Mouse (Mus musculus): ENCODE data around the gene Spty2d1.
"Not testable (repeated sequence)": the region's sequence is repeated elsewhere in the genome, so short reads cannot be mapped to it uniquely, and the experiment has no call there.

Gene Spty2d1

DNA sequence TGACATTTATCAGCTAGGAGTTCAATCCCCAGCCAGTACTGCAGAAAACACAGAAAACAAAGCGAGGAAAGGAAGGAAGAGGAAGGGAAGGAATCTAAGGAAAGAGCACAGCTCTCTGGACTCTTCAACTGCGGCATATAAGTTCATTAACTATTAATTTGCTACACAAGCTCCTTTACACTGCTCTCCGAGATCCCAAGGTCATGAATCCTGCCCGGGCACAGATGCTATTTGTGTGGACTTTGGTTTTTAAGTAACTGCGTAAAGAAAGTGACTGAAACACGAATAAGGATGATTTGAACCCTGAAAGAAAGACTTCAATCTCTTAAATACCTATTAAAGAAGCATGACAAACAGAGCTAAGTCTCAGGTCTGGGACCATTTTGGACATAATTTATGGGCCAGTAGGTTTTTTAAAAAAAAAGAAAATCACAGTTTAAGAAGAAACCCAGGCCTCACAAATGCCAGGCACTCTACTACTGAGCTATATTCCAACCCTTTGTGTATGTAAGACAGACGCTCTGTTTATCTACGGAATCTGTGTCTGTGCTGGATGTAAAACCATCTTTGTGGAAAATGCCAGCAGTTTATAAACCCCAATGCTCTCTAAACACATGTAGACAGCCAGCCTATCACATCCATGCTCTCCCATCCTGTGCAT, 8.1 kb downstream of the Spty2d1 start:
- in situ Hi-C loops (cut with MboI; ENCODE audit: low pct_unique_long_range_greater_than_20kb in 1 of 2, low sequenced_read_pairs in 2 of 2, unreplicated experiment in 1 of 2): no loop called here

DNA sequence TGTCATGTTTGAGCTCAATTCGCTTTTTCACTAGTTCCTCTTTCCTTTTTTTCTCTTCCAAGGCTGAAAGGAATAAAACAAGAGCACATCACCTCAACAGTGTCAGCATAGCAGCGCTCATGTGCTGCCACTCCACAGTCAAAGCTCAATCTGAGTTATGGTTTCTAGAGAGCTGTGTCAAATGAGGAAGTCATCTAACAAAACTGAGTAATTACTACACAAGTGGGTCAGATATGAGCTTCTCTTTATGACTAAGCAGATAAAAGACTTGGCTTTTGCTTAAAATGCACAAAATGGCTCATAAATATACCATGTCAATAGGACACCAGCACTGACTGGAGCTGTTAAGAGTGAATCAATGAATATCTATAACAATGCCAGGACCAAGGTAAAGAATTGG, 9.3 kb downstream of the Spty2d1 start:
- in situ Hi-C loops (cut with MboI; ENCODE audit: low pct_unique_long_range_greater_than_20kb in 1 of 2, low sequenced_read_pairs in 2 of 2, unreplicated experiment in 1 of 2): no loop called here

DNA sequence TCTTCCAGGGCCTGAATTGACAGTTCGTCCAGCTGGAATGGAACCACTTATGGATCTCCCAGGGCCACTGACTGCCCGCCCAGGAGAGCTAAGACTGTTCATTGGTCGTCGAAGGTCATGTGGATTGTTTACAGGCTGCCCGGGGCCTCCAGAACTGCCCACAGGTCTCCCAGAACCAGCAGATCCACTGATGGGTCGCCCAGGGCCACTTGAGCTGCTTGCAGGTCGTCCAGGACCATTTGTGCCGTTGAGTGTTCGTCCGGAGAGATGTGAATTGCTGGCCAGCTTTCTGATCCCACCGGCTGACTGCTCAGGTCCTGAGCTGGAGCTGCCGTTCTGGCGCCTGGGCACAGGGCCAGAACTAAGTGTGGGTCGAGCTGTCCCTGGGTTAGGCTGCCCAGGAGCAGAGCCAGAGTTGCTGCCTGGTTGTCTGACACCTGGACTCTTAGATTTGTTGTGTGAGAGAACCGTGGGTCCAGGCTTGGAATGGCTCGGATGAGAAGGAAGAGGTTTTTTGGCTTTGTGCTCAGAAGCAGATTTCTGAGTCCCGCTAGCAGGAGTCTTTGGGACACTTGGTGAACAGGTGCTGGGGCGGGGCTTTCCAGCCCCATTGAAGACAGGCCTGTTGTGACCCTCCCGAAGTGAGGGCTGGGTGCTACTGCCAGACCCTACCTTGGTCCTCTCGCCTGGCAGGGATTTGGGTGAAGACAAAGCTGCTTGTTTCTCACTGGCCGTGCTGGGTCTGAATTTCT, 10.4 kb downstream of the Spty2d1 start:
- in situ Hi-C loops (cut with MboI; ENCODE audit: low pct_unique_long_range_greater_than_20kb in 1 of 2, low sequenced_read_pairs in 2 of 2, unreplicated experiment in 1 of 2): no loop called here

DNA sequence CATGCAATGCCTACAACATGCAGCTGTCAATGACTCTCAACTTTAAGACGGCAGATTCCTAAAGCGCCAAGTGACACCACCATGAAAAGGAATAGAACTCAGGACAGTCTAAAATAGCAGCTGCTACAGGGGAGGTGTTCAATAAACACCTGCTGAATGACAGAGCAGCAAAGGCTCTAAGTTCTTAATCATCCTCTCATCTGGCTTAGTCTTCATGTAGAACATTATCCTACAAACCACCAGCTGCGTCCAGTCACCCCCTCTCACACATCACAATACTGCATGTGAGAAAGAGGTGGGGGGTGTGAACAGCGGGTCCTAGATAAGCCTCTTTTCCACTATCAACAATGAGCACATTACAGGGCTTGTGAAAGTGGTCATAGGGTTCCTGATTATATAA, 11.2 kb downstream of the Spty2d1 start:
- in situ Hi-C loops (cut with MboI; ENCODE audit: low pct_unique_long_range_greater_than_20kb in 1 of 2, low sequenced_read_pairs in 2 of 2, unreplicated experiment in 1 of 2): no loop called here

DNA sequence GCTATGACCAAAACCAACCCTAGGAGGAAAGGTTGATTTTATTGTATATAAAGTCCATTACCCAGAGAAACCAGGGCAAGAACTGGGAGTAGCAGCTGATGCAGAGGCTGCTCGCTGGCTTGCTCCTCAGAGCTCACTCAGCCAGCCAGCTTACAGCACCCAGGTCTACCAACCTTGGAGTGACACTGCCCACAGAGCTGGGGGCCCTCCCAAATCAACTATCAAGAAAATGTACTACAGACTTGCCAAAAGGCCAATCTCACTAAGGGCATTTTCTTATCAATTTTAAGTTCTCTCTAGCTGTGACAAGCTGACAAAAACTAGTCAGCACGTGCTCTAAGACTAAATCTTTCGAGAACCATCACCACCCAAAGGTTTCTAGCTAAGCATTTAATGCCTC, 12.7 kb downstream of the Spty2d1 start:
- in situ Hi-C loops (cut with MboI; ENCODE audit: low pct_unique_long_range_greater_than_20kb in 1 of 2, low sequenced_read_pairs in 2 of 2, unreplicated experiment in 1 of 2): no loop called here

DNA sequence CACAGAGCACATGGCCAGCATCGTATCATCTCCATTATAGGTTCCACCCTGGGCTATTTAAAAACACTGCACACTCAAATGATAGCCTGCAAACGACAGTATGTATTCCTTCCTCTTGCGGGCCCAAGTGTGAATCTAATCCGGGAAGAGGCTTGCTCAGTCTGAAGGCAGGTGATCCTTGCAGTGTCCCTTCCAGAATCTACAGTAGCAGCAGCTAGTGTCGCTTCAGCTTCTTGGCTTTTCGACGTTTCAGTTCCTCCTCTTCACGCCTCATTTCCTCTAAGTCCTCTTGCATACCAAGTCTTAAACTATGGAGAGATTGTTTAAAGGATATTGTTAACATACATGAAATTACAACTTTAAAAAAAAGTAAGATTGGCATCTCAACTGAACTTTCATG, 15.1 kb downstream of the Spty2d1 start:
- in situ Hi-C loops (cut with MboI; ENCODE audit: low pct_unique_long_range_greater_than_20kb in 1 of 2, low sequenced_read_pairs in 2 of 2, unreplicated experiment in 1 of 2): no loop called here

DNA sequence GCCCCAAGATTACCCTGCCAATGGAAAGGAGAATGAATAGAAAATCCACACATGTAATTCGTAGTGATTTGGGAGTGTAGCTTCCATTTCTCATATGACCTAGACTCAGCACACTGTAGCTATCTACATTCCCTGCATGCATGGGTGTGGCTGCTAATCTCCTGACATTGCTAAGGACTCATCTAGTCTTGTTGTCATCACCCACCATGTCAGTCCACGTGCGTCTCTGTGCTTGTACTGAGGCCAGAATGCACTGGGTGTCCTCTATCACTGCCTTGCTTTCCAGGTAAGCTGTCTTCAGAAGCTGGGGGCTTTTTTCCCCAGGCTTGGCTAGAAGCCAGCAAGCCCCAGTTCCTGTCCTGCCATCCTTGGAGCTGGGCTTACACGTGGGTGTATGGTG, 18.8 kb downstream of the Spty2d1 start:
- in situ Hi-C loops (cut with MboI; ENCODE audit: low pct_unique_long_range_greater_than_20kb in 1 of 2, low sequenced_read_pairs in 2 of 2, unreplicated experiment in 1 of 2): not testable (repeated sequence)

DNA sequence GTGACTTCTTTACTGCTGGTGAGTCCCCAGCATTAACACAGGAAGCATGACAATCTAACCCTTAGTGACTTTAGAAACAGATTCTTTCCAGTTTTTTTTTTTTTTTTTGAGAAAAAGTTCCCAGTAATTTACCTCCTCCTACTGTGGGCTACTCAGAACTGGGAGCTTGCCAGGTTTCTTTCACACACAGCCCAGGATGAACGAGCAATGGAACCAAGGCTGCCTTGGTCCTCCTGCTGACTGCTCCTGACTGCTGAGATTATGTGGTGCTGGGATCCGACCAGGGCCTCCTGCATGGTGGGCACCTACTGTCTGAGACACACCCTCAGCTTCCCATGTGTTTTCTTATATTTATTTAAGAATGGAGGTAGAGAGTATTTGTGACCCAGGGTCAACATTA, 21.1 kb downstream of the Spty2d1 start:
- in situ Hi-C loops (cut with MboI; ENCODE audit: low pct_unique_long_range_greater_than_20kb in 1 of 2, low sequenced_read_pairs in 2 of 2, unreplicated experiment in 1 of 2): no loop called here

DNA sequence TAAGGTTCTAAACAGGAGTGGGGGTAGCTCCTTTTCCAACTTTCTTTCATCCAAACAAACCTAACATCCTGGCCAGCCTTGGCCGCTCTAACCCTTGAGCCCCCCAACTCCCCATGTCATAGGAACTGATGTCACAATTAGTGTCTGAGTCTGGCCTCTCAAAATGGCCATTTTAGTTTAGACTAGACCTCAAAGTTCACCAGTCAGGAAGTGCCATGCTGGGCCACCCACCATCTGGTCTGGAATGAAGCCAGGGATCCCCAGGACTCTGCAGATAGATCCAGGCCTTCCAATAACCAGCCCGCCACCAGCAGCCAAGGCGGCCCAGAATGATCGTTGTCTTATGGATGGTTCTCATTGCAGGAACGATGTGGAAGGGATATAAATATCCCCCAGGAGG, 21.6 kb downstream of the Spty2d1 start:
- in situ Hi-C loops (cut with MboI; ENCODE audit: low pct_unique_long_range_greater_than_20kb in 1 of 2, low sequenced_read_pairs in 2 of 2, unreplicated experiment in 1 of 2): no loop called here

DNA sequence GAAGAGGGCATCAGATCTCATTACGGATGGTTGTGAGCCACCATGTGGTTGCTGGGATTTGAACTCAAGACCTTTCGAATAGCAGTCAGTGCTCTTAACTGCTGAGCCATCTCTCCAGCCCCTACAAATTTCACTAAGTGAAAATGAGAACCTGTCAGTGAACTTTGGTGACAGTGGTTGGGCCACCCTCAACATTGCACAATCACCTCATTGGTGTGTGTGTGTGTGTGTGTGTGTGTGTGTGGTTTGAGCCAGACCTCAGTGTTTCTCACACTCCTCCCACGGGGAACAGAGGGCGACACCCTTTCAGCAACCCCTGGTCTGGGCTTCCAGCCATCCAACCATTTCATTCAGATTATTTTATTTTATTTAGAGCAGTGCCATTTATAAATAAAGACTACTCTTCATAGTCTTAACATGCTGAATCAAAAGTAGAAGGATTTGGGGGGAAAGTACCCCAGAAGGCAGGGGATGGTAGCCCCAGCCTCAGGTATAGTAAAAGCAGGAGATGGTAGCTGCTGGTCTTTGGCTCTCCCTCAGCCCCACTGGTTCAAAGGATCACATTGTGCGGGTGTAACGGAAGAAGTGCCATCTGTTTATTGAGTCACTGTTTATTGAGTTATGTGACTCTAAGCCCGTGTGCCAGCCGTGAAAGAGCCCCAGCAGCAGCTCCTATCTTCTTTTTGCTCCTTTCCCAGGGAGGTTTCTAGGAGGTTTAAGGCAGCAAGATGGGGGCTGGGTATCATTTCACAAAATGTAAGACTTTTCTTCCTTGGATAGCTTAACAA, 22.3 kb downstream of the Spty2d1 start:
- in situ Hi-C loops (cut with MboI; ENCODE audit: low pct_unique_long_range_greater_than_20kb in 1 of 2, low sequenced_read_pairs in 2 of 2, unreplicated experiment in 1 of 2): no loop called here

DNA sequence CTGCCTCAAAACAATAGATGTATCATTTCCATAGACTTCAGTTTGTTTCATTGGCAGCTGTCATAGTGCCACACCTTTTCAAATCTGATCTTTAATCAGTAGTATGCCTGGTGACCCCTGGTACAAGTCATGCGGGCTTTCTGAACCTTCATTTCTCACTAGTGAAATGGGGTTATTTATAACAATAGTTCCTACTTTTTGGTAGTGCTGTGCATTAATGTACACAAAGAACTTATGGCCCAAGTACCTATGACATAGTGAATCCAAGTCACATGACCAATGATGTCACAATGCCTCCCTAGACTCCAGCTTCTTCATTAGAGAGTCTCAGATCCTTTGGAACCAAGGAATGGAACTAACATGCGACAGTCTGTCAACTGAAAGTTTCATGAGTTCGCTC, 24.9 kb downstream of the Spty2d1 start, which contains the start of gene Gm9999:
Gene Gm9999, plus strand, starts transcription at position 301 of the 400 bp plus-strand sequence.
- in situ Hi-C loops (cut with MboI; ENCODE audit: low pct_unique_long_range_greater_than_20kb in 1 of 2, low sequenced_read_pairs in 2 of 2, unreplicated experiment in 1 of 2): no loop called here

DNA sequence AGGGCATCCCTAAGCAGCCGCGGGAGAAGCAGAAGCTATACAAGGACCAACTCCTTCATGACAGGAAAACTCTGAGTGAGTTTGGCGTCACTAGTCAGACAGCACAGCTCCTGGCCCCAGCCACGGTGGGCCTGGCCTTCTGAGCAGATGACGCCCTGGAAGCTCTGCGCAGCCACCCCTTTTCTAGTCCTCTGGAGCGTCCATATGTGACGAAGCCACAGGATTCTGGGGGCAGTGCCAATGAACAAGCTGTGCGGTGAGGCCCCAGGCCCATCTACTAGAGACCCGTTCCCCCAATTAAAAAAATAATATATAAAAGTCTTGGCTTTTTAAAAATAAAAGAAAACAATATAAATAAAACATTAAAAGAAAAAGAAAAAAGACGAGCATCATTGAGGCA, 32.8 kb downstream of the Spty2d1 start:
- in situ Hi-C loops (cut with MboI; ENCODE audit: low pct_unique_long_range_greater_than_20kb in 1 of 2, low sequenced_read_pairs in 2 of 2, unreplicated experiment in 1 of 2): no loop called here

DNA sequence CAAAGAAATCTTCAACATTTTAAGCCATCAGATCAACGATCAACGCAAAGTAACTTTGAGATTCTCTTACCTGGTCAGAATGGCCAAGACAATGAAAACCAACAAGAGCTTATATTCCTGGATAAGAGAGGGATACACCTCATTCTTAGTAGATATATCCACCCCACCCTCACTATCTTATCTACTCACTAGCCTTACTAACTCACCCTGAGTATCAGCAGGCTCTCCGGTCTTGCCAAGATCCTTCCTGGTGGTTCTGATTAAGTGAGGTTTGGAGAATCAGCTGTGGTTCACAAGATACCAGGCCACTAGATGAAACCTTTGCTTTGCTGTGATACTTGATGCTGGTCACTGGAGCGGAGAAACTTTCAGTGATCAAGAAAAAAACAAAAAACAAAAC, 33.6 kb downstream of the Spty2d1 start:
- in situ Hi-C loops (cut with MboI; ENCODE audit: low pct_unique_long_range_greater_than_20kb in 1 of 2, low sequenced_read_pairs in 2 of 2, unreplicated experiment in 1 of 2): no loop called here

DNA sequence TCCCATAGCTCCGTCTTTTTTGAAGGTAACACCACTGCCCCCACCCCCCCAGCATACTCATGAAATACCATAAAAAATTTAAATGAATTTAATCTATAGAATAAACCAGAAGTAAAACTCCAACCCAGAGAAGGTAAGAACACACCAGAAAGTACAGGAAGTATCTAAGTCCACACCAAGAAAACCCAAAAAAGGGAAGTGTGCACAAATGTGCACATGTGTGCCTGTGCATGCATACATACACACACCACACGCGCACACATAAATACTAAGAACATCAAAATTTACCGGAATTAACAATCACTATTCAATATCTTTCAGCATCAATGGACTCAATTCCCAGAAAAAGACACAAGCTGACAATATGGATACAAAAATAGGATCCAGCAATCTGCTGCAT, 38.3 kb downstream of the Spty2d1 start:
- in situ Hi-C loops (cut with MboI; ENCODE audit: low pct_unique_long_range_greater_than_20kb in 1 of 2, low sequenced_read_pairs in 2 of 2, unreplicated experiment in 1 of 2): loop anchor here in 1 of 2 experiments (10.0 kb wide), 1 partner anchor 185 kb away; no protein-coding TSS in a partner anchor

DNA sequence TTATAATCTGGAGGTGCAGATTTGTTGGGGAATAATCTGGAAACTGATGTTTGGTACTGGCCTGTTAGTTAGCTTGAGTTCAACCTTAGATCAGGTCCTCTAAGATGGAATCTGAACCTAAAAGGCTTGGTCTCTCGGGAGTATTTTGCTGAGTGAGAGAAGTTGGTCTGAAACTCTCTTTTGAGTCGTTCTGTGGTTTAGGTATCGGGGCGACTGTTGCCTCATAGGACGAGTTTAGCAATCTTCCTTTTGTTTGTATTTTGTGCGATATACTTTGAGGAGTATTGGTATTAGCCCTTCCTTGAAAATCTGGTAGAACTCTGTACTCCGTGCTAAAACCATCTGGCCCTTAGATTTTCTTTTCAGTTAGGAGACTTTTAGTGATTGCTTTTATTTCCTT, 44.1 kb downstream of the Spty2d1 start:
- in situ Hi-C loops (cut with MboI; ENCODE audit: low pct_unique_long_range_greater_than_20kb in 1 of 2, low sequenced_read_pairs in 2 of 2, unreplicated experiment in 1 of 2): loop anchor here in 1 of 2 experiments (10.0 kb wide), 1 partner anchor 191 kb away; no protein-coding TSS in a partner anchor

DNA sequence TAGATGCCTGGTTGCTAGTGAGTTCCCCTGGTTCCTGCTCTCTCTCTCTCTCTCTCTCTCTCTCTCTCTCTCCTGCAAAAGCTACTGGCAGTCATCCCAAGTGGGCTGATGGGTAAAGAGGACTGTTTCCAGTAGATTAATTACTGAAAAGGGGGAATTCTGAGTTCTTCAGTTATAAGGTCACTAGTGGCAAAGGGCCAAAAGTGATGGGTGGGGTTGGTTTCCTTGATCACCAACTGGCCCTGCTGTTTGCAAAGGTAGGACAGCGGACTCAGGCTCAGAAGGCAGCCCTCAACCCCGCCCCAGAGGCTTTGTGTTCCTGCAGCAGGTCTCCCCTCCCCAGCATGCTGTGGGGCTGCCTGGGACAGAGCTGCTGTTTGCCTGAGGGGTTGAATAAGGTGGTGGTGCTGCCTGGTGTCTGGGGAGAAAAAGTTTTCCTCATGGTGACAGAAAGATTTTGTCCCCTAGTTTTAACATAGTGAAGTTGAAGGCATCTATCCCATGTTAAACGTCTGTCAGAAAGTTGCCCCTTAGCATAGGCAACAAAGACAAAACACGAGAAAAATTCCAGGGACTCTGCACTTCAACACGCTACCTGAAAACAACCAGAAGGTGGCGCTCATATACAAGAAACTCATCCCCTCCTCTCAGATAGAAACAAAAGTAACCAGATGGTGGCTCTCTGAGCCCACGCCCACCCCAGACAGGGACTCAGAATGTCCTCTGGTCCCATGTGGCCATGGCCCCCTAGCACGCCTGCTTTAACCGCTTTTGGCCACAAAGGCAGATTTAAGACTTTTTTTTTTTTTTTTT, 45.2 kb downstream of the Spty2d1 start:
- in situ Hi-C loops (cut with MboI; ENCODE audit: low pct_unique_long_range_greater_than_20kb in 1 of 2, low sequenced_read_pairs in 2 of 2, unreplicated experiment in 1 of 2): loop anchor here in 1 of 2 experiments (10.0 kb wide), 1 partner anchor 192 kb away; no protein-coding TSS in a partner anchor

DNA sequence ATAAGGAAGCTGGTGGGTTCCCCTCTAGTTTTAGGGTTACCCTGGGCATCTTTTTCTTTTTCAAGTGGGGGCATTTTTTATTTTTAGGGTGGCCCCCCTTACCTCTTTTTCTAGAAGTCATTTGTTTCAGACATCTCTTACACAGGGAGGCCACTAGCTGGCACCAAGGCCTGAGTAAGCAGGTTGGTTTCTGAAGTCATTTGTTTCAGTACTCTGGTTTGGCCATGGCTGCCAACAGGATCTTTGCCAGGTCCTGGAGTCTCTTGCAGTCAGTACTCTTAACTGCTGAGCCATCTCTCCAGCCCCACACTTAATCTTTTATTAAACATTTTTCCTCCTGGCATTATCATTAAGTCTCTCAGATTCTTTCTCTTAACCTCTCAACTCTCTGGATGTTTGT, 46.1 kb downstream of the Spty2d1 start:
- in situ Hi-C loops (cut with MboI; ENCODE audit: low pct_unique_long_range_greater_than_20kb in 1 of 2, low sequenced_read_pairs in 2 of 2, unreplicated experiment in 1 of 2): loop anchor here in 1 of 2 experiments (10.0 kb wide), 1 partner anchor 193 kb away; no protein-coding TSS in a partner anchor

DNA sequence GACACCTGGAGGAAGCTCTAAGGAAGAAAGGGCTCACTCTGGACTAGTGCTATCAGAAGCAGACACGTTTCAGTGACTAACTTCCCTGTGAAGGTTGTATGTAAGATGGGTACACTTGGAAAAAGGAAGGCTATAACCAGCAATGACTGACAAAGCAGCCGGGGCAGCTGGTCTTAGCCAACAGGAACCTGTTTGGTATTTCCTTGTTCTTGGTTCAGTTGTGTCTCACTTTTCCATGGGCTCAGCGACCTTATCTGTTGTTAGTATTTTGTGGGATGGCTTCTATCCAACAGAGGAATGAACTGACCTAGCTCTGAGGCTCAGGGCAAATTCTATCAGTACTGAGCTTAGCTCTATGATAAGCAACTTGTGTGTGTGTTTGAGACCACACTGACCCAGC, 47.2 kb downstream of the Spty2d1 start:
- in situ Hi-C loops (cut with MboI; ENCODE audit: low pct_unique_long_range_greater_than_20kb in 1 of 2, low sequenced_read_pairs in 2 of 2, unreplicated experiment in 1 of 2): loop anchor here in 1 of 2 experiments (10.0 kb wide), 1 partner anchor 194 kb away; no protein-coding TSS in a partner anchor
